Mouse (Mus musculus) Patski (cell line): Measurements from ENCODE around the gene Optn. TPM values are rescaled to one million over a fixed set of nuclear protein-coding genes. Genes with fewer than 3 reads are reported as not detected.

ENCODE experiments used
- ATAC-seq: fragments of 100-300 bp; one replicate; pipeline ENCODE4 v1.8.0; 2021
- CTCF ChIA-PET: fragments of 350-600 bp; sonication (Branson Sonifier 250); formaldehyde crosslinking; loops from one replicate; lab custom pipeline; 2022; ENCODE audit warnings: inconsistent platforms; lab: Charles Lee
- POLR2A ChIA-PET: fragments of 350-600 bp; sonication (Branson Sonifier 250); formaldehyde crosslinking; loops from one replicate; lab custom pipeline; 2022; ENCODE audit warnings: antibody characterized with exemption, inconsistent platforms; lab: Charles Lee
- DNase-seq: peaks from one replicate; pipeline ENCODE4 v3.0.0-alpha.2; 2011; ENCODE audit warnings: low read depth, low spot score
- H3K27me3 ChIP-seq: fragments of 371-371 bp; one replicate; pipeline ENCODE4 v1.5.1; 2021
- CTCF ChIP-seq: fragments of 100-300 bp; IDR thresholded peaks from one replicate; pipeline ENCODE4 v1.5.1; 2021
- in situ Hi-C: fragments of 300-500 bp; cut with MboI; formaldehyde crosslinking; loops from 3 replicates; pipeline ENCODE4 v1.11.1; 2018; ENCODE audit warnings: low pct_unique_long_range_greater_than_20kb, mixed read lengths
- polyA plus RNA-seq: library from polyadenylated mRNA; unstranded; gene quantifications from one replicate; pipeline ENCODE4 v1.2.3, GENCODE M21; 2021

The Optn gene
- polyA plus RNA-seq, 1 experiment from 2014 or later: 36.8 TPM

DNA sequence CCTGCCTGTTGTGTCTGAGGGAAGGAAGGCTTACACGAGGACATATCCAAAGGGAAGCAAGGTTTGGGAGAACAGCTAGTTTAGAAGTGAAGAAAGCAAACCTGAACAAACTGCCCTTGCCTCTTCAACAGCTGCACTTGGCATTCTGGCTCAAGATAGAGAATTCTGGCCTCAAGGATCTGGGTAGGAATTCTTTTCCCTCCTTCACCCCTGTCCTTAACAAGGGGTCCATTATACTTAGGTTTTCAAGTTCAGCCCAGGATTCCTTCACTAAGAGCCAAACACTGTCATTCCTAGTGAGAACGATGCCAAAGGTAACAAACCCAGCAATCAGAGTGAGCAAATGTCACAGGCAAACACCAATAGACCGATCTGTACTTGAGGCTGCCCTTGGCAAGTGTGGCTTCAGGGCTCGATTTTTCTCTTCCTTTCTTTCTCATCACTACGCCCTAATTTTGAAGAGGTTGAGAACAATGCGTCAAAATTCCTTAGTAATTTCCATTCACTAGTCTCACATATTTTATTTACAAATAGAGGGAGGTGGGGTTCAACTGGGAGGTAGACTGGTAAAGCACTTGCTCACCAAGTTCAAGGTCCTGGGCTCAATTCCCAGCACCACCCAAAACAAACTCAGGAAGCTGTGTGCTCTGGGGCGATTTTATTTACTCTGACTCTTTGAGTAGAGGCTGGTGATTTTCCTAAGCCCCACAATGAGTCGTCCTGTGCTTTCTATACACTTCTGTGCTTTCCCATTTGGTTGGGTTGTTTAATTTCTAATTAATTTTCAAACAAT lies 76.3 kb downstream of the Optn start:
- no peaks in the 10 kb centered on the region for H3K27me3 ChIP-seq
- in situ Hi-C loops: no loop called here

DNA sequence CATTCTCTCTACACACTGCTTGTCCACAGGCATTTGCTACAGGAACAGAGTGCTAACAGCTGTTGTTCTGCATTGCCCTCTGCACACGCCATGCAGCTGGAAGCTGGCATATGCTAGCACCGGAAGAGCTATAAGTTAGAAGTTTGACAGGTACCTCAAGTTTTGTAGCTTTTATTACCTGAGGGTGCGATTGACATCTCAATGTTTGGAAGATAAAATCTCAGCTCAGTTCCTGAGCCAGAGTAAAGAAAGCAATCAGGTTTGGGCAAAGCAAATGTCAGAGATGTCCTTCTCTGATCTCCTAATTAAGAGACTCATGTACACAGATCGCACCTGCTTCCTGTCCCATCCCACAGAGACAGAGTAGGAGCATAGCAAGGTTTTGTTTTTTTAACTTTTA lies 77.1 kb downstream of the Optn start:
- DNase-seq (no peak), ATAC-seq (no peak)
- ChIA-PET CTCF (no interaction called here), POLR2A (no interaction called here)
- H3K27me3 ChIP-seq: no peaks in the 10 kb centered on the region
- in situ Hi-C loops: no loop called here
- no peak for TF ChIP-seq CTCF

More for the DNA sequence above, 76.3 kb downstream of the Optn start:
- DNase-seq (no peak), ATAC-seq (no peak)
- no peak for TF ChIP-seq CTCF
- POLR2A ChIA-PET: no interaction called here
- CTCF ChIA-PET: no interaction called here

DNA sequence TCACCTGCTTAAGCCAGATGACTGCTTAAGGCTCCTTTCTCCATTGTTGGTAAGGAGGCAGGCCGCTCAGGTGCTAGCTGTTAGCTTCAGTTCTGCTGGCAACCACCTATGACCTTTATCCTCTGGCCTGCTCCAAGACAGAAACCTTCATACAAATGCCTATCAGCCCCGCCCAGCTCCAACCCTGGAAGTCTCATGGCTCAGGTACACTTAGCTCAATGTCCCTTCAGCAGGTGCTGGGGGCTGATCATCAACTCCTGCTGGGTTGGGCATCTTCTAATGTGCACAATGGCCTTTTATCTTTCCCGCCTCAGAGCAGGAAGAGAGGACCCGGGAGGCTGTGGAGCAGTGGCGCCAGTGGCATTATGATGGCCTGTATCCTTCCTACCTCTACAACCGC lies 78.9 kb downstream of the Optn start:
- DNase-seq (no peak), ATAC-seq (no peak)
- no peak for TF ChIP-seq CTCF
- H3K27me3 ChIP-seq: no peaks in the 10 kb centered on the region
- ChIA-PET CTCF (interaction anchor here (1.6 kb wide), 1 partner anchor 68 kb away, joined by 6 read pairs; no protein-coding TSS in a partner anchor), POLR2A (no interaction called here)
- in situ Hi-C loops: no loop called here

DNA sequence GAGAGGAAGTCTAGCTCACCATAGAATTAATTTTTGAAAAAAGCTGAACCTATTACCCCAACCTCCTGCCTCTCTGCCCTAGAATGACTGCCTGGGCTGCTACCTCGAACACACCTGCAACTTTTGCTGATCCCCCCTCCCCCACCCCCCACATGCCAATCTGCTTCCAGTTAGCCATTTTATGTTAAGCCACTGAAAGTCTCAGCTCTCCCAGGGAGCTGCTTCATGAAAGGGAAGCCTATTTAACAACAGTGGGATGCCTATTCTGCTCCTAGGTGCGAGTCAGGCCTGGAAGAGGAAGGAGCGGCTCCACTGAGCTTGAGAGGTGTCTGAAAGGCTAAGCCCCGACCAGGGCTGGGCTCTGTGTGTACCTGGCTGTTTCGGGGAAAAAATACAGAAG lies 79.9 kb downstream of the Optn start:
- no peak for ATAC-seq
- H3K27me3 ChIP-seq: no peaks in the 10 kb centered on the region
- ChIA-PET CTCF (no interaction called here), POLR2A (no interaction called here)
- in situ Hi-C loops: no loop called here
- TF ChIP-seq CTCF: no peak
- no peak for DNase-seq

DNA sequence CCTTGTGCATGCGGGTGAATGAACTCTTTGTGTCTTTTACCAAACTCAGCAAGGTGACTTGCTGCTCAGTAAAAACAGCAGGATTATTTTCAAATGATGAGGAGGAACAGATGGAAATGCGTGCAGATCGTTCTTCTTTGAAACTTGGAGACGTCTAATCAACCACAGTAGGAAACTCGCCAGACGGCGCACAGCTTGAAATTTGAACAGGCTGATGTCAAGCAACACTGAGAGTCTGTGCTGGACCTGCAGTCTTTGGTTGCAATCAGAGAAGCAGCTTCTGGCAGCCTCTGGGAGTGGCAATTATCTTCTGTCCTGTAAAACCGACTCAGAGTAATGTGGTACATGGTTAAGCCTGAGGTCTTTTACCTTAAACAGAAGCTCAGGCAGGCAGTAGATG lies 85.8 kb downstream of the Optn start:
- CTCF ChIA-PET: no interaction called here
- ATAC-seq (no peak), DNase-seq (no peak)
- H3K27me3 ChIP-seq: no peaks in the 10 kb centered on the region
- in situ Hi-C loops: no loop called here
- POLR2A ChIA-PET: no interaction called here
- no peak for TF ChIP-seq CTCF

DNA sequence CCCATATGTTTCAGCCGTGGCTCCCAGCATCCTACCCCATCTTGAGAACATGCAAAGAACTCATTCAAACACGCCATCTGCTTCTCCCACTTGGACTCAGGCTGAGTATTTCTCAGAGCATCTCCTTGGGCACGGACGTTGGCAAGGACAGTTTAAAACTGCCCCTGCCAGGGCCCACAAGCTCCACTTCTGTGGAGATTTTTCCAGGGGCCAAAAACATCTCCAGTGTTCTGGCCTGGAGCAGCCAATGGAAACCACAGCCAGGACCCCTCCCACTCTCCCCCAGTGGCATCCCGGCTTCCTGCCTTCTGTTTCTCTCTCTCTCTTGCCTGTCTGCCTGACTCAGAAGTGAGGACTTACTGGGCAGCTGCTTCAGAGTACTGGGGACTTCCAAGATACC lies 88.0 kb downstream of the Optn start, which contains the start of gene Ucma:
TSS of gene Ucma (plus strand) at position 316 of the 400 bp plus-strand sequence.
- H3K27me3 ChIP-seq: peaks cover 4% of the 10 kb centered on the region
- POLR2A ChIA-PET: no interaction called here
- in situ Hi-C loops: no loop called here
- TF ChIP-seq CTCF: no peak
- ATAC-seq (no peak), DNase-seq (no peak)
- CTCF ChIA-PET: no interaction called here

Other genes starting within 250 kb of the Optn start
- gene Sephs1, start 182.5 kb downstream of the Optn start, polyA plus RNA-seq: 46.6 TPM
- 57.0 TPM for gene Phyh, start 145.0 kb downstream of the Optn start, polyA plus RNA-seq
- gene Ucma, start 87.9 kb downstream of the Optn start, polyA plus RNA-seq: not detected
- 12.2 TPM for gene Mcm10, start 51.3 kb downstream of the Optn start, polyA plus RNA-seq
- gene Ccdc3, start 73.7 kb upstream of the Optn start, polyA plus RNA-seq: 0.24 TPM